Mouse (Mus musculus) 3T3-L1 (cell line): Measurements from ENCODE around the gene Nudt16l1.

ENCODE experiments used
- DNase-seq: peaks from one replicate; pipeline ENCODE4 v3.0.0-alpha.2; 2015; ENCODE audit warnings: low read depth, low spot score

Nudt16l1 gene

GRCm38 (mm10) chr16:4913783-4914735 is 24.5 kb upstream of the Nudt16l1 start:
- peak; percentile 97 for DNase-seq

- DNase-seq = no peak
Measured at GRCm38 (mm10) chr16:4915931-4916330, 22.6 kb upstream of the Nudt16l1 start.

- no peak for DNase-seq
Measured at GRCm38 (mm10) chr16:4916608-4917007, 22.0 kb upstream of the Nudt16l1 start.

GRCm38 (mm10) chr16:4920556-4920955 is 18.0 kb upstream of the Nudt16l1 start:
- DNase-seq = no peak

- DNase-seq = no peak
Measured at GRCm38 (mm10) chr16:4922481-4922880, 16.1 kb upstream of the Nudt16l1 start.

GRCm38 (mm10) chr16:4923996-4924395 is 14.6 kb upstream of the Nudt16l1 start:
- DNase-seq = no peak

- no peak for DNase-seq
Measured at GRCm38 (mm10) chr16:4927967-4928366, 10.6 kb upstream of the Nudt16l1 start.

GRCm38 (mm10) chr16:4928474-4928873 is 10.1 kb upstream of the Nudt16l1 start:
- DNase-seq = no peak

GRCm38 (mm10) chr16:4932429-4932828 is 6.1 kb upstream of the Nudt16l1 start:
- DNase-seq = peak; percentile 49

GRCm38 (mm10) chr16:4935430-4935829 is 3.1 kb upstream of the Nudt16l1 start:
- DNase-seq = no peak

GRCm38 (mm10) chr16:4935931-4936703 is 2.4 kb upstream of the Nudt16l1 start:
- no peak for DNase-seq

- no peak for DNase-seq
Measured at GRCm38 (mm10) chr16:4937351-4938190, 990 bp upstream of the Nudt16l1 start.

- DNase-seq = peak; percentile 98
Measured at GRCm38 (mm10) chr16:4938989-4939388, 428 bp downstream of the Nudt16l1 start.

GRCm38 (mm10) chr16:4939412-4939811 is 851 bp downstream of the Nudt16l1 start:
- peak; percentile 75 for DNase-seq

GRCm38 (mm10) chr16:4940311-4940850 is 1.8 kb downstream of the Nudt16l1 start:
- no peak for DNase-seq

GRCm38 (mm10) chr16:4941016-4941415 is 2.5 kb downstream of the Nudt16l1 start:
- DNase-seq = no peak

- DNase-seq = no peak
Measured at GRCm38 (mm10) chr16:4942868-4943267, 4.3 kb downstream of the Nudt16l1 start.

- DNase-seq = no peak
Measured at GRCm38 (mm10) chr16:4943431-4943830, 4.9 kb downstream of the Nudt16l1 start.

GRCm38 (mm10) chr16:4945415-4945814 is 6.9 kb downstream of the Nudt16l1 start:
- no peak for DNase-seq

- no peak for DNase-seq
Measured at GRCm38 (mm10) chr16:4946155-4946554, 7.6 kb downstream of the Nudt16l1 start.

- DNase-seq = no peak
Measured at GRCm38 (mm10) chr16:4947378-4947777, 8.8 kb downstream of the Nudt16l1 start.
